Mouse (Mus musculus) brown adipose tissue, adult 24 weeks (tissue): ENCODE data around the gene Gm20388. TPM values are rescaled to one million over a fixed set of nuclear protein-coding genes. Genes with fewer than 3 reads are reported as not detected.

Experiments used
- H3K27ac ChIP-seq: fragments of 200-500 bp; replicated peaks from 2 replicates; pipeline ENCODE4 v1.5.1; 2012; ENCODE audit warnings: low read depth, mild to moderate bottlenecking, low read length
- H3K4me1 ChIP-seq: fragments of 200-500 bp; 2 replicates; pipeline ENCODE4 v1.6.1; 2012; ENCODE audit warnings: low read length, mixed read lengths; ENCODE audit not compliant: control insufficient read depth, insufficient read depth, insufficient read length
- H3K4me3 ChIP-seq: fragments of 200-500 bp; 2 replicates; pipeline ENCODE4 v1.5.1; 2012; ENCODE audit warnings: low read depth, mild to moderate bottlenecking, low read length, moderate library complexity; ENCODE audit not compliant: insufficient read depth
- polyA plus RNA-seq: library from polyadenylated mRNA; stranded (reverse); fragments of >200 nt; gene quantifications from 2 replicates; pipeline ENCODE4 v1.2.4, GENCODE M21; 2012; ENCODE audit not compliant: missing spikeins, insufficient read depth, insufficient read length

The Gm20388 gene
- polyA plus RNA-seq, 1 experiment: 44.7 TPM

GRCm38 (mm10) chr8:123857361-123857760, 3946.7 kb downstream of the Gm20388 start:
- H3K27ac ChIP-seq: no peak overlapping the region
- H3K4me1 ChIP-seq: no peaks in the 10 kb centered on the region
- no peak overlapping the region for H3K4me3 ChIP-seq

GRCm38 (mm10) chr8:123858574-123858940, 3947.9 kb downstream of the Gm20388 start:
- H3K4me3 ChIP-seq: peak overlapping the region; percentile 67
- no peaks in the 10 kb centered on the region for H3K4me1 ChIP-seq
- no peak overlapping the region for H3K27ac ChIP-seq

- Histone ChIP-seq H3K4me3 (peak overlapping the region; percentile 83), H3K4me1 (no peaks in the 10 kb centered on the region), H3K27ac (no peak overlapping the region)
These were observed 3948.5 kb downstream of the Gm20388 start for GRCm38 (mm10) chr8:123858941-123859647.

- Histone ChIP-seq H3K4me3 (peak within 1 kb of the TSS; percentile 83), H3K4me1 (no peaks in the 10 kb centered on the region), H3K27ac (no peak within 1 kb of the TSS)
These were observed 3949.1 kb downstream of the Gm20388 start, which contains the start of gene Ccsap for GRCm38 (mm10) chr8:123859648-123860259. Ccsap (minus strand) TSS chr8:123860209.

- Histone ChIP-seq H3K4me3 (no peak overlapping the region; the same call in 1 of the 2 replicates), H3K27ac (no peak overlapping the region), H3K4me1 (no peaks in the 10 kb centered on the region)
These were observed 3949.7 kb downstream of the Gm20388 start for GRCm38 (mm10) chr8:123860386-123860785.

GRCm38 (mm10) chr8:123865786-123866185, 3955.1 kb downstream of the Gm20388 start:
- Histone ChIP-seq H3K4me3 (no peak overlapping the region), H3K4me1 (no peaks in the 10 kb centered on the region), H3K27ac (no peak overlapping the region)

- Histone ChIP-seq H3K27ac (no peak overlapping the region), H3K4me1 (no peaks in the 10 kb centered on the region), H3K4me3 (no peak overlapping the region)
These were observed 3956.3 kb downstream of the Gm20388 start for GRCm38 (mm10) chr8:123866971-123867370.

GRCm38 (mm10) chr8:123872048-123872447, 3961.4 kb downstream of the Gm20388 start:
- Histone ChIP-seq H3K4me3 (no peak overlapping the region), H3K4me1 (no peaks in the 10 kb centered on the region), H3K27ac (no peak overlapping the region)

GRCm38 (mm10) chr8:123873364-123873763, 3962.7 kb downstream of the Gm20388 start:
- Histone ChIP-seq H3K4me3 (no peak overlapping the region), H3K4me1 (no peaks in the 10 kb centered on the region), H3K27ac (no peak overlapping the region)

GRCm38 (mm10) chr8:123874324-123874723, 3963.7 kb downstream of the Gm20388 start:
- Histone ChIP-seq H3K4me1 (no peaks in the 10 kb centered on the region), H3K27ac (no peak overlapping the region), H3K4me3 (no peak overlapping the region)

GRCm38 (mm10) chr8:123877865-123878264, 3967.2 kb downstream of the Gm20388 start:
- H3K27ac ChIP-seq: no peak overlapping the region
- no peak overlapping the region for H3K4me3 ChIP-seq
- H3K4me1 ChIP-seq: no peaks in the 10 kb centered on the region

GRCm38 (mm10) chr8:123880271-123880670, 3969.6 kb downstream of the Gm20388 start:
- H3K4me3 ChIP-seq: no peak overlapping the region
- no peaks in the 10 kb centered on the region for H3K4me1 ChIP-seq
- H3K27ac ChIP-seq: no peak overlapping the region

- Histone ChIP-seq H3K27ac (no peak overlapping the region), H3K4me1 (no peaks in the 10 kb centered on the region), H3K4me3 (no peak overlapping the region)
These were observed 3970.2 kb downstream of the Gm20388 start for GRCm38 (mm10) chr8:123880821-123881350.

- Histone ChIP-seq H3K4me3 (no peak overlapping the region; the same call in 1 of the 2 replicates), H3K27ac (no peak overlapping the region), H3K4me1 (no peaks in the 10 kb centered on the region)
These were observed 3971.8 kb downstream of the Gm20388 start for GRCm38 (mm10) chr8:123882412-123882811.

- no peak overlapping the region for H3K27ac ChIP-seq
These were observed 3972.5 kb downstream of the Gm20388 start for GRCm38 (mm10) chr8:123883094-123883493.

More at GRCm38 (mm10) chr8:123883094-123883493, 3972.5 kb downstream of the Gm20388 start:
- Histone ChIP-seq H3K4me1 (no peaks in the 10 kb centered on the region), H3K4me3 (no peak overlapping the region)
